Mouse (Mus musculus): ENCODE measurements around the gene Cdkl5. TPM values are rescaled to one million over a fixed set of nuclear protein-coding genes. Genes with fewer than 3 reads are reported as not detected.

Gene Cdkl5
- total RNA-seq, 2 experiments from 2014 or later: 109 to 113 TPM

- no peak overlapping the region for H3K27ac ChIP-seq
- no peak for TF ChIP-seq CTCF (conservative IDR thresholded peaks at IDR 0.05)
- no peak overlapping the region for H3K4me3 ChIP-seq
- no peak for DNase-seq (ENCODE audit: low spot score in 2 of 2)
These were observed 16.6 kb downstream of the Cdkl5 start for GRCm38 (mm10) chrX:160977919-160978318.

- Histone ChIP-seq H3K27ac (no peak overlapping the region), H3K4me3 (no peak overlapping the region)
- no peak for TF ChIP-seq CTCF (conservative IDR thresholded peaks at IDR 0.05)
- no peak for DNase-seq (ENCODE audit: low spot score in 2 of 2)
These were observed 22.4 kb downstream of the Cdkl5 start for GRCm38 (mm10) chrX:160971991-160972545.

DNA sequence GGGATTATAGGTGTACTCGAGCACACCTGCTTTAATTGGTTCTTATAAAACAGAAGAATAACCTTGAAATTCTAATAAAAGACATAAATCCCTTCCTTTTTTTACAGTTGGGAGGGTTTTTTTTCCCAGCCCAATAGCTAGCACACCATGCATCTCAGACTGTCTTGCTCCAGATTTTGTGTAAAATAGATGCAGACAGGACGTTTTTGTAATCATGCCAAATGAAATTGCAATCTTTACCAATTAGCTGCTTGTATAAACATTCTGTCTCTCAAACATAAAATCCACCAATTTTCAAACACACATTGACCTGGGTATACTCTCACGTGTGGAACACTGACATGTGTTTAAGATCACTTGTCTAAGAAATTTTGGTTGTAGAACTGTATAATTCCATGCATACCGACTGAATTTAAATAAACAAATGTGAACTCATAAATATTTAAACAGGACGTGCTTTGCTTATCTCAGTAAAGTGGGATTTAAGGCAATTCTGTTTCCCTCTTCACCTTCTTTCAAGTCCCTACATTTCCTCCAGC is 35.8 kb downstream of the Cdkl5 start:
- Histone ChIP-seq H3K27ac (peak overlapping the region; percentile 28; the same call in 1 of the 2 replicates), H3K4me3 (no peak overlapping the region)
- no peak for DNase-seq (ENCODE audit: low spot score in 2 of 2)
- no peak for TF ChIP-seq CTCF (conservative IDR thresholded peaks at IDR 0.05)

- no peak for TF ChIP-seq CTCF (conservative IDR thresholded peaks at IDR 0.05)
- H3K4me3 ChIP-seq: no peak overlapping the region
- DNase-seq (ENCODE audit: low spot score in 2 of 2): peak in 1 of 2 experiments; percentile 3
- H3K27ac ChIP-seq: peak overlapping the region; percentile 32; the same call in 1 of the 2 replicates
These were observed 44.9 kb downstream of the Cdkl5 start for GRCm38 (mm10) chrX:160949583-160949982.

GRCm38 (mm10) chrX:160944722-160945121 is 49.8 kb downstream of the Cdkl5 start:
- DNase-seq (ENCODE audit: low spot score in 2 of 2): no peak
- Histone ChIP-seq H3K27ac (no peak overlapping the region), H3K4me3 (no peak overlapping the region)
- no peak for TF ChIP-seq CTCF (conservative IDR thresholded peaks at IDR 0.05)

GRCm38 (mm10) chrX:160935541-160935940 is 59.0 kb downstream of the Cdkl5 start:
- DNase-seq (ENCODE audit: low spot score in 2 of 2): no peak
- H3K27ac ChIP-seq: peak overlapping the region; percentile 39; the same call in 1 of the 2 replicates
- peak; percentile 56 for TF ChIP-seq CTCF (conservative IDR thresholded peaks at IDR 0.05)
- H3K4me3 ChIP-seq: no peak overlapping the region

DNA sequence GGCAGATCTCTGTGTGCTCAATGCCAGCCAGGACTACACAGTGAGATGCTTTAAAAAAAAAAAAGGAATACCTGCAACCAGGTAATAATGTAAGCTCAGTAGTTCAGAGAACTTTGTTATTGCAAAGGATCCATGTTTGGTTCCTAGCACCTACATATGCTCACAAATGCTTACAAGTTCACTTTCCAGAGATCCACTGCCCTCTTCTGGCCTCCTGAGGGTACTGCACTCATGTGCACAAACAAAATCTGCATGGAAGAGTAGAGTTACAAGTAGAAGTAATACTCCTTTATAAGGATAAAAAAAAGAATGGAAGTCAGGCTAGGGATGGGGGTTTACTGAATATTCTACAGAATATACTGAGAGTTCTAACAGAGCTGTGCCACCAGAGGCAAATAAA is 63.8 kb downstream of the Cdkl5 start:
- H3K27ac ChIP-seq: no peak overlapping the region
- no peak for DNase-seq (ENCODE audit: low spot score in 2 of 2)
- peak; percentile 61 for TF ChIP-seq CTCF (conservative IDR thresholded peaks at IDR 0.05)
- no peak overlapping the region for H3K4me3 ChIP-seq

DNA sequence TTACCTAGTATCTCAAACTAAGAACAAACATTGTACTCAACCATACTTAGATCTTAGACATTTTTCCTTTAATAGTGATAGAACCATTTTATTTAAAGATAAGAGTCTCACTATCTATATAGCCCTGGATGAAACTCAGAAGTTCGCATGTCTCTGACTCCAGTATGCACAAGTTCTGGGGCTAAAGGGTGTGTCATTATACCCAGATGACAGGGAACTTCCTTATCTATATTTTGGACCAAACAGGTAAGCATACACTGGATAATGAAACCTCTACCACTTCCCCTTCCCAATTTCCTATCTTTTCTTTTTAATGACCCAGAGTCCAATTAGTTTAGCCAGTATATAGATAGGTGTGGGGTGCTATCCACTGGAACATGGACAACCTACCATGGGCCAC is 65.6 kb downstream of the Cdkl5 start:
- no peak for TF ChIP-seq CTCF (conservative IDR thresholded peaks at IDR 0.05)
- H3K27ac ChIP-seq: no peak overlapping the region
- no peak overlapping the region for H3K4me3 ChIP-seq
- DNase-seq (ENCODE audit: low spot score in 2 of 2): no peak

- DNase-seq (ENCODE audit: low spot score in 2 of 2): no peak
- Histone ChIP-seq H3K4me3 (no peak overlapping the region), H3K27ac (no peak overlapping the region)
- TF ChIP-seq CTCF (conservative IDR thresholded peaks at IDR 0.05): no peak
These were observed 75.4 kb downstream of the Cdkl5 start for GRCm38 (mm10) chrX:160919022-160919637.

GRCm38 (mm10) chrX:160906952-160907351 is 87.6 kb downstream of the Cdkl5 start, which contains the start of gene Gja6:
Gene Gja6 (minus strand): TSS chrX:160907052.
- TF ChIP-seq CTCF (conservative IDR thresholded peaks at IDR 0.05): no peak
- DNase-seq (ENCODE audit: low spot score in 2 of 2): no peak
- no peak within 1 kb of the TSS for H3K27ac ChIP-seq
- no peak within 1 kb of the TSS for H3K4me3 ChIP-seq

DNA sequence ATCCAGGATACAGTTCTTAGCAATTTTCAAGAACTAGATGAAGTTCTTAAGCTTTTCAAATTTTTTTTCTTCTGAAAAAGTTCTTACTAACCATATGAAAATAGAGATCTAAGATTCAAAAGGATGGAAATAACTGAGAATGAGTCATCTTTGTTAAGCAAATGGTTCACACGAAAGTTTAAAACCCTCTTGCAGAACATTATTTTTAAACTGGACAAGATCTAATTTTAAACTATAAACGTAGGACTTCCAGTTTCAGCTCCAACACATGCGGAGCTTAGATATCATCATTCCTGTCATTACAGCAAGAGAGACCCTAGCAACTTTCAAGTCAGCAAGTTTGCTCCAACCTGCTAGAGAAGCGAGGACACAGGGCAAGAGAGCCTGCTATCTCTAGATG is 88.0 kb downstream of the Cdkl5 start:
- Histone ChIP-seq H3K27ac (no peak overlapping the region), H3K4me3 (no peak overlapping the region)
- TF ChIP-seq CTCF (conservative IDR thresholded peaks at IDR 0.05): no peak
- no peak for DNase-seq (ENCODE audit: low spot score in 2 of 2)

- DNase-seq (ENCODE audit: low spot score in 2 of 2): no peak
- TF ChIP-seq CTCF (conservative IDR thresholded peaks at IDR 0.05): no peak
- Histone ChIP-seq H3K27ac (no peak overlapping the region), H3K4me3 (no peak overlapping the region)
These were observed 88.6 kb downstream of the Cdkl5 start for GRCm38 (mm10) chrX:160905913-160906312.

- H3K27ac ChIP-seq: peak overlapping the region; percentile 28; the same call in 1 of the 2 replicates
- no peak overlapping the region for H3K4me3 ChIP-seq
- TF ChIP-seq CTCF (conservative IDR thresholded peaks at IDR 0.05): no peak
- DNase-seq (ENCODE audit: low spot score in 2 of 2): no peak
These were observed 89.3 kb downstream of the Cdkl5 start for GRCm38 (mm10) chrX:160905041-160905678.

Data from layer of hippocampus, adult 2 months (tissue).